Mouse (Mus musculus): ENCODE measurements around the gene Unc45a. TPM values are rescaled to one million over a fixed set of nuclear protein-coding genes. Genes with fewer than 3 reads are reported as not detected.

Gene Unc45a
- polyA plus RNA-seq (2017; shearing (Covaris generic)), result 110 TPM

GRCm38 (mm10) chr7:80340793-80341192, at the start of gene Unc45a:
Unc45a (minus strand) TSS chr7:80341005.

GRCm38 (mm10) chr7:80387633-80388543, 47.1 kb upstream of the Unc45a start, which contains the start of gene Fes:
Fes (minus strand) TSS chr7:80387946.

DNA sequence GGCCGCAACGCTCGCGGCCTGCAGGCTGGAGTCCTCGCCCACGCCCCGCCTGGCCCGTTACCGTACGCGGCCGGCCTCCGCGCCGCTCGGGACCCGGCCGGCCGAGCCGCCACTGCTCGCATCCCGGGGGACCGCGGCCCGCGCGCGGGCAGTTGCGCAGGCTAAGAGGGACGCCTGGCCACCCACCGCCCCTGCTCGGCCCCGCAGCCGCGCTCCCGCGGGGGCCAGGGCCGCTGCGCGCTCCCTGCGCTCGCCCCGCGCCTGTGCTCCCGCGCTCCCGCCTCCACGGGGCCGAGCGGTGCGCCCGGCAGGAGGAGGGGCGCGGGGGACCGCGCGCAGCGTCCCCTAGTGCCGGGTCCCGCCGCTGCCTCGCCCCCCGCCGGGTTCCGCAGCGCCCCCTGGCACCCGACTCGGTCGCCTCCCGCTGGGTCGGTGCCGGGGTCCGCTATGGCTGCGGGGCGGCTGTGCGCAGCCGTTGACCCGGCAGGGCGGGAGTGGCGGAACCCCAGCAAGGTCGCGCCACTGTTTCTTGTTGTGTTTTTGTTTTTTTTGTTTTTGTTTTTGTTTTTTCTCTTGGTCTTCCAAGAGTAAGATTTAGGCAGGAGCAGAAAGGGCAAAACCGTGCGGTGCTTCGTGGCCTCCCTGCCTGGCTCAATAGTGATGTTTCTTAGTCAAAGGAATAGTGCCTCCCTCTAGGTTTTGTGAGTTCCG, 30.4 kb upstream of the Unc45a start, which contains the start of gene Man2a2:
Man2a2 (minus strand) TSS at position 335 of the 711 bp plus-strand sequence.

DNA sequence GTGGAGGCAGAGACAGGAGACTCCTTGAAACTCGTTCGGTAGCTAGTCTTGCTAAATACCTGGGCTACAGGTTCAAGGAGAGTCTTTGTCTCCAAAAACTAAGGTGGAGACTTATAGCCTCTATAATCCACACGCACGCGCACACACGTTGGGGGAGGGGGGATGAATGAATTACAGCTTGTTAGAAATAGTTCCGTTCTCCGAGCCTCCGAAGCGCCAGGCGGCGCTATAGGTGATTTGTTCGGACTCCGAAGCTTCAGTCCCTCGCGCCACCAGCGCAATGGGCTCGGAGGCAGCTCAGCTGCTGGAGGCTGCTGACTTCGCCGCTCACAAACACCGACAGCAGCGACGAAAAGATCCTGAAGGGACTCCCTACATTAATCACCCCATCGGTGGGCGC, 2.1 kb upstream of the Unc45a start, which contains the start of gene Hddc3:
Hddc3 (plus strand) TSS at position 247 of the 400 bp plus-strand sequence.

GRCm38 (mm10) chr7:80324043-80324815, 16.6 kb downstream of the Unc45a start, which contains the start of gene Rccd1:
Rccd1 (minus strand) TSS chr7:80324454.

GRCm38 (mm10) chr7:80294062-80294763, 46.6 kb downstream of the Unc45a start, which contains the start of gene Prc1:
Prc1 (plus strand) TSS chr7:80294450.

Other genes starting within 250 kb of the Unc45a start
- gene Idh2, start 225.6 kb downstream of the Unc45a start, polyA plus RNA-seq (2017; shearing (Covaris generic)), result 52.6 TPM
- gene Sema4b, start 154.2 kb downstream of the Unc45a start, polyA plus RNA-seq (2017; shearing (Covaris generic)), result 10.4 TPM
- gene Cib1, start 108.2 kb downstream of the Unc45a start, polyA plus RNA-seq (2017; shearing (Covaris generic)), result 176 TPM
- 12.7 TPM for gene Gdpgp1, start 108.1 kb downstream of the Unc45a start, polyA plus RNA-seq (2017; shearing (Covaris generic))
- gene Ttll13, start 94.6 kb downstream of the Unc45a start, polyA plus RNA-seq (2017; shearing (Covaris generic)), result not detected
- 66.5 TPM for gene Ngrn, start 79.8 kb downstream of the Unc45a start, polyA plus RNA-seq (2017; shearing (Covaris generic))
- gene Vps33b, start 71.4 kb downstream of the Unc45a start, polyA plus RNA-seq (2017; shearing (Covaris generic)), result 43.5 TPM
- gene Prc1, start 46.6 kb downstream of the Unc45a start, polyA plus RNA-seq (2017; shearing (Covaris generic)), result 13.7 TPM
- gene Rccd1, start 16.6 kb downstream of the Unc45a start, polyA plus RNA-seq (2017; shearing (Covaris generic)), result 36.3 TPM
- 10.2 TPM for gene Hddc3, start 2.1 kb upstream of the Unc45a start, polyA plus RNA-seq (2017; shearing (Covaris generic))
- 14.5 TPM for gene Man2a2, start 30.4 kb upstream of the Unc45a start, polyA plus RNA-seq (2017; shearing (Covaris generic))
- 1.3 TPM for gene Fes, start 46.9 kb upstream of the Unc45a start, polyA plus RNA-seq (2017; shearing (Covaris generic))
- 4.7 TPM for gene Furin, start 64.4 kb upstream of the Unc45a start, polyA plus RNA-seq (2017; shearing (Covaris generic))
- gene Blm, start 194.1 kb upstream of the Unc45a start, polyA plus RNA-seq (2017; shearing (Covaris generic)), result 6.1 TPM

All from inflammation-experienced regulatory T-cells, adult 16 weeks (primary cell).